Mouse (Mus musculus) forelimb bud, embryonic 11.5 days (tissue): Measurements from ENCODE around the gene Hspb7.

Source experiments
- DNase-seq: peaks from one replicate; pipeline ENCODE4 v3.0.0-alpha.2; 2012; ENCODE audit warnings: low read depth, low spot score

Hspb7 gene

DNA sequence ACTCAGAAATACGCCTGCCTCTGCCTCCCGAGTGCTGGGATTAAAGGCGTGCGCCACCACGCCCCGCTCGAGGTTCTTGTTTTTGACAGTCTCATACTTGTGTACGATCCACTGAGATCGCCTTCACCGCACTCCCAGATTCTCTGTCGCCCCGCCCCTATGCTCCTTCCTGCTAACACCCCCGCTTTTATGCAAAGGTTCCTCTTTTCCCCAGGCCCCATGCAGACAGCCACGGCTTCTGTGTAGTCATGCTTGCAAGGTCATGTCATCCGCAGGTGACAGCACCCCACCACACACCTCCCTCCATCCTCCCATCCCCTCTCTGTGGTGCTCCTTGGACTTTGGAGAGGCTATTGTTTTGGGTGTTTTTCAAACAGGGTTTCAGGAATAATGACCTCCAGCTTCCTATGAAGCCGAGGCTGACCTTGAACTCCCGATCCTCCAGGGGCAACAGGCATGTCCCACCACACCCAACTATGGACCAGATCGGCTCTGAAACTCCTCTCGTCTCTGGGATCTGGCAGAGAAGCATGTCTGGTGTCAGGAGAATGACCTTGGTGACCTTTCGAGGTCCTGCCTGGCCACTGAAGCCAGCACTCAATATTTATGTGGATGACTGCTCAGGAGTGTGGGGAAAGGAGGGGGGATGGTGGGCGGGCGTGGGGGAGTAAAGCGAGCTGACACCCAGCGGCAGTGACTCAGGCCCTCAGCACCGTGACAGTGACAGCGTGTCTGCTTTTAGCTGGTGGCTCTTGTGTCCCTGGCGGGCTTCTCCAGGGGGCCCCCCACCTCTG is 984 bp upstream of the Hspb7 start:
- no peak for DNase-seq

DNA sequence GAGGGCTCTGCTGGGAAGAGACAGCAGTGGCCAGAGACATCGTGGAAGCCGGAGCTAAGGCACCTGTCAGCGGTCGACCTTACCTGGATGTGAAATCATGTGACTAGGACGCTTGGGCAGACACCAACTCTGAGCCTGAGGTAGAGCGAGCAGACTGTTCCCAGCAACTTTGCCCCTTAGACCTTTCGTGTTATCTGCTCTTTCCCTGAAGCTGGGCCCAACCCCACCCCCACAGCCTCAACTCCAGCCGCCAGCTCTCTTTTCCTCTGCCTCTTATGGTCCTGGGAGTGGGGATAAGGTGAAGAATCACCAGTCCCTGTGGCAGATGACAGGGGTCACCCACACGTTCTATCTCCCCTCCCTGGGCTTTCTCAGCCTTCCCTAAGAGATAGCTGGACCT is 307 bp downstream of the Hspb7 start:
- no peak for DNase-seq

DNA sequence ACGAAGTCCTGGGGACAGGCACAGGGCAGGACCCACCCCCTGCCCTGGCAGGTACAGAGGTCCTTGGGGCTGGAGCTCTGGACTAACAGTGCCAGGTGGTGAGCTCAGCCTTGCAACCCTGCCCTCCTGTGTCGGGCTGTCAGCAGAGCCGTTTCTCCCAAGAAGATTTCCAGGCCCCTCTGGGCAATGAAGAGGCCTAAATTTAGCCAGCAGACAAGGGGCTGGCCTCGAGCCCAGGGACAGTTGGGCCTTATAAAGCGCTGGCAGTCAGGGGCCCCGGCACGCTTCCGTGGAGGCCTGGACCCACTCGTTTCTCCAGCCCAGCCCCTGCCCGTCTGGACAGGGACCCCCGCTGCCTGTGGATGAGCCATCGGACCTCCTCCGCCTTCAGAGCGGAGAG is 844 bp downstream of the Hspb7 start:
- DNase-seq = no peak

DNA sequence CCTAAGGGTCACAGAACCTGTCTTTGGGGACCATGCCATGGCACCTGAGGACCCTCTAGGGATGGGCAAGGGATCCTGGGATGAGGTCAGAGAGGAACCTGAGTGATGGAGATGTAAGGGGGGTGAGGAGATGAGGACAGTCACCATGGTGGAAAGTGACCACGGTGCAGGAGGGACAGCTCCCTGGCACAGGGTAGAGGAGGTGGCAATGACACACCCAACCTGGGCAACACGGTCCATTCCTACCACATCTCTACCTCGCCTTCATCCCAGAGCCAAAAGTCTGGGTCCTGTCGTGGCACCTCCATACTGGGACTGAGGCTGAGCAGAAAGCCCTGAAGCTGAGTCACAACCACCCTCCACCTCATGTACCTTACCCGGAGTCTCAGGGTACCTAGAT is 2.3 kb downstream of the Hspb7 start:
- DNase-seq = no peak

DNA sequence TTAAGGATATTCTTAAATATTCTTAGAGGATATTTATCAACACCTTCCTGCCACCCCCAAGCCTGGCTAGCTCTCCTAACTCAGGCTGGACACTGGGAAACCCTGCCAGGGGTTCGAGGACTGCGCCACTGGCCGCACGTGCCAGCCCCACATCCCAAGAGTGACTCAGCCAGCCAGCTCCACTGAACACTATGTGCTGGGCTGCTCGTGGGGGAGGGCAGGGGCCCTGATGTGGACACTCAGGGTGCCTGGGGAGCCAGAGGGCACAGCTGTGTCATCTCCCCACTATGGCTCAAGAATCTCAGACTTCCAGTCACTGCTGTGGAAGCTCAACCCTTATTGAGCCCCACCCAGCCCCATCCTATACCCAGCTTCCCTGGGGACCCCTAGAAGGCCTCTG is 2.7 kb downstream of the Hspb7 start:
- DNase-seq = no peak

DNA sequence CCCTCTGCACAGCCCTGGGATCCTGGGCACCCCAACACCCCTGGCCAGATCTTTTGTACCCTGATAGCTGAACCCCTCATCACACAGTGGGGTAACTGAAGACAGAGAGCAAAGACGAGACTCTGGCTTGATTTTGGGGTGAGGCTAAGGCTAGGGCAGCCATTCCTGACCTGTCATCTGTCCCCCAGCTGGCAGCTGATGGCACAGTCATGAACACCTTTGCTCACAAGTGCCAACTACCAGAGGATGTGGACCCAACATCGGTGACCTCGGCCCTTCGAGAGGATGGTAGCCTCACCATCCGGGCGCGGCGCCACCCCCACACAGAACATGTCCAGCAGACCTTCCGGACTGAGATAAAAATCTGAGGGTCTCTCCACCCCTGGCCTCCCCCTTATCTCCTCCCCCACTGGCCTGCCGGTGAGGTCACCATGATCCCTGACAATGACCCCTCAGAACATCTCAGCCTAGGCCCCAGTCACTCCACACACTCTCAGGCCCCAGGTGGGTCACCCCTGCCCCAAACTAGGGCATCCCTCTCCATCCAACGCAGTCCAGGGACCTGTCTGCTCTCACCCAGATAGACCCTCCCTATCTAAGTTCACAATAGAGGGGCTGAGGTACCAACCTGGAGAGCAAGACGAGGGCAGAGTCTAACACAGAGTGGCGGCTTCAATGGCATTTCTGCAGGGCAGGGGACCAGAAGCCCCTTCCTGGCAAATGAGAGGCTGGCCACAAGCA is 3.3 kb downstream of the Hspb7 start:
- DNase-seq = no peak

DNA sequence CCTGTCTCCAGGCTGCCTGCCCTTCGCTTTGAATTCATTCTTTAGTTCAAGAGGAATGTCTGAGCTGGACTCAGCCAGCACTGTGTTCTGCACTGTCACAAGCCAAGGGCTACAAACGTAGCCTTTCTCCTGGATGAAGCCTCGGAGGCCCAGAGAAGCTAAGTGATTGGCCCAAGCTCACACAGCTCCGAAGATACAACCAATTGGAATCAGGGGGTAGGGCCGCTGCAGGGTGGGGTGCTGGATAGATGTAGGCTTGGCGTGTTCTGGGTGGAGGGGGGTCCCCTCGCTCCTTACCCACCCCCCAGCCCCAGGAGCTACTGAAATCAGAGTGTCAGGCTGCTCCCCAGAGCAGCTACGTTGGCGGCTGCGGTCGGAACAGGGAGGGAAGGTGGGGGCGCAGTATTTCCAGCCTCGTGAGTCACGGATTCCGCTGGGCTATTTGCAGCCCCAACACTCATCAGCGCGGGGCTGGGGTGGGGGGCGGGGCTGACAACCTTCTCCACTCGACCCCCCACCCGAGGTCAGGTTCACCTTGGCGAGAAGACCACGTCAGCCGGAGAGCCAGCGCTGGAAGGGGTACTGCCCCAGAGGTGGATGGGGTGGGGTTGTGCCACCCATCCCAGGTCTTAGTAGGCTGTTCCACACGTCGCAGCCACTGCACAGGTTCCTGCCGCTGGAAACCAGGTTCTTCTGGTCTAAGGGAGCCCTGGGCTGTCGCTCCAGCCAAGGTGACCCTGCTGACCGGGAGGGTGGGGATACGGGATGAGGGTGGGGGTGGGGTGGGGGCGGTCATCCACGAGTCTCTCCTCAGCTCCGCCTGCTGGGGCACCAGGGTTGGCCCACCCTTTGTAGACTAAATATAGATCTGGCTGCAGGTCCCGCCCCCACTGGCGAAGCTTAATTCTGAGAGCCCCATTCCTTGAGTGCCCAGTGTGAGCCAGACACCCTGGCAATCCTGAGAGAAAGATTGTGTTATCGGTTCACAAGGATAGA is 5.2 kb downstream of the Hspb7 start:
- no peak for DNase-seq

DNA sequence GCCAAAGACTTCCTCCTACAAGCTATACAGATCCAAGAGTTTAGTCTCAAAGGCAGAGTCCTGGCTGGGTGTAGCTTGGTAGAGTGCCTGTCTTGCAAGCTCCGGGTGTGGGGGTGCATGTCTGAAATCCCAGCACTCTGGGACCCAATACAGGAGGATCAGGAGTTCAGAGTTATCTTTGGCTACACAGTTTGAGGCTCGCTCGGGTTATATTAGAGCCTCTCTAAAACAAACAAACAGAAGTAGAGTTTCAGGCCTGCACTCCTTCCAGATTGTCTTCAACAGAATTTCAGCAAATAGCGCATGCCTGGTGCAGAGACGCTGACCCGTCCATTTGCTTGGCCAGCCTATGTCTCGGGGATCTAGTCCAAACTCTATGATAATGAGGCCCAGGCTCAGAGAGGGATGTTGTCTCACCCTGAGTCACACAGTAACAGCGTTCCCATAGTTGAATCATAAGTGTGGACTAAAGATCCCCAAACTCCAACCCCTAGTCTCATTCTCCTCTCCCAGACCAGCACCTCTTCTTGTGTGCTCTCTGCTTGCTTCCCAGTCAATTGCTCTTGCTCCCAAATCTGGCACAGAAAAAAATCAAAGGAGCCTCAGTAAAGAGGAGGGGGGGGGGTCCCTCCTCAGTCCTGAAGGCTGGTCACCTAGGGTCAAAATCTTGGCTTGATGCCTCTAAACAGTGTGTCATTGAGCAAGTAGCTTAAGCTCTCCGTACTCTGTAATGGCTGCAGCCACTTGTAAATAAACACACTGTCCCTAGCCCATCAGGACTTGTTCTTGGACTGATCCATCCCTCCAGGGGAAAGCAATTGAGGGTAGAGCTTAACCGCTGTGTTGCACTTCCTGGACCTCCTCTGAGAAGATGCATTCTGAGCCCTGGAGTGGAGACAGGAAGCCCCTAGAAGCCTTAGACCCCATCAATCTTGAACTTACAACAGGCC is 6.5 kb downstream of the Hspb7 start:
- no peak for DNase-seq

DNA sequence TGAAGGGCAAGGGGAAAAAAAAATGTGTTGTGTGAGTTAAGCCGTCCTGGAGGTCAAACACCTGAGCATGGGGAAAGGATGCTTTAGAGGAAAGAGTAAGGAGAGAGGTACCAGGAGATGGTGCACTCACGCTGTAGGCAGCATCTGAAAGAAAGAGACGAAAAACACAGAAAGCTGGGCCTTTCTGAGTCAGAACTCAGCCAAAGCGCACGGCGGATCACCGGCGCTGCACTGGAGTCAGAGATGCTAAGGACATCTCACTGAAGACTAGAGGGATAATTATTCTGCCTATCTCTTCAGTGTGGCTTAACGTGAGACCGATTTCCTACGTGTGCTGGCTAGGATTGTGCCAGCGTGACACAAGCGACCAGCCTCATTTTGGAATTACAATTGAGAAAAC is 7.3 kb downstream of the Hspb7 start:
- DNase-seq = no peak

DNA sequence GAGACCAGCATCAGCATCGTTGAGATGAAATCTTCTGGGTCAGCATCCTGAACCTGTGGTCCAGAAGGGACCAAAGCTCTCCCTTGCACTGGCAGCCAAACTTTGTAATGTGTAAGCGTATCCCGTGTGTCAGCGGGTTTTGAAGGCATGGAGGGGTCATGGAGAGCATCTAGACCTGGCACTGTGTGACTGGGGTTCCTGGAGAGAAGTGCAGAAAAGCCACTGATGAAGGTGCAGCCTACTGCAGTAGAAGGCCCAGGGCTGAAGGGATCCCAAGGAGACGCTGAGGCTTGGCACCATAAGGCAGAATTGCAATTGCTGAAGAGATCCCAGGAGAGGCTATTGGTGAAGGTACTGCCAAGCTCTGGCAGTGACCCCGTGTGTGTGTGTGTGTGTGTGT is 8.8 kb downstream of the Hspb7 start:
- no peak for DNase-seq

DNA sequence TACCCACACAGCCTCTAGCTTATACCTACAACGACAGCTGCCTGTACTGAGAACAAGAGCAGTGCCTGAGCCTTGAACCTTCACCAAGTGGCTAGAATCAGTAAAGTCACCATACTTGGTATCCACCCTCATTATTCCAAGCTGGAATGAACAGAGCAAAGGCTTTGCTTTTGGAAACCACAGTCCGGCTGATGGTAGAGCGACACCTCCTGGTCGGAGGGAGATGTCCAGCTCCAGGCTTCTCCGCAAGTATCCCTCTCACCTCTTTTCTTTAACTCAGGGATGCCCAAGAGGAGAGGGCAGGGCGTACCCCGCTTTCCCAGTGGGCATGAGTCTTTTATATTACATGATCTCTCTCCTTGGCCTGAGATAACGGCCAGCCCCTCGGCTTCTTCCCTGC is 9.3 kb downstream of the Hspb7 start:
- peak; percentile 55 for DNase-seq

DNA sequence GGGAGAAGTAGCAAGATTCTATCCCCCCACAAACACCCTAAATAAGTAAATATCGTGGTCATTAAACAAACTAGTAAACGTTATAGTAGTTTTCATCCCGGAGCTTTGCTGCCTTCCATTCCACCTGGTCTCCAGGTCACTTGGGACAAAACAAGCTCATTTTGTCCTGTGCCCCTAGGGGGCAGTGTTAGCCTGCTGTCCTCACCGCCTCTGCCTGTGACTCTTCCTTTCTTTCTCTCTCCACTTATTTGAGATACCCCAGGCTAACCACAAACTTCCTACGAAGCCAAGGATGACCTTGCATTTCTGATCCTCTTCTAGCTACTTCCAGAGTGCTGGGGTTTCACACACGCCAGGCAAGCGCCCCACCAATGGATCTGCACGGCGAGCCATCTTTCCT is 10.4 kb downstream of the Hspb7 start:
- peak; percentile 61 for DNase-seq

DNA sequence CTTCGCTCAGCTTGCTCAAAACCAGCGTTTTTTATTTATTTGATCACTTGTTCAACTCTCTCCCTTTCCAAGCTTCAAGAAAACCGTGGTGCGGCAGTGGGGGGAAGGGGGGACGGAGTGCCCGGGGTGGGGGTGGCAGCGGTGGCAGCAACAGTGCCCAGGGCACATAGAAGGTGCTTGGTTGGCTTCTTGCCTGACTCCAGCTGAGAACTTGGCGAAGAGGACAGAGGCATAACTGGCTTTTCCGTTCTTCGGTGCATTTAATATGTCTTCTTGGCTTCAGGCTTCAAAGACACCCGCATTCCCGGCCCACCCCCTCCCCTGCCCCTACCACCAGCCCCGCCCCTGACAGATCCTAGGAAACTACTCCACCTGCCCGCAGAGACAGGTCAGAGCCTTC is 12.1 kb downstream of the Hspb7 start:
- no peak for DNase-seq

DNA sequence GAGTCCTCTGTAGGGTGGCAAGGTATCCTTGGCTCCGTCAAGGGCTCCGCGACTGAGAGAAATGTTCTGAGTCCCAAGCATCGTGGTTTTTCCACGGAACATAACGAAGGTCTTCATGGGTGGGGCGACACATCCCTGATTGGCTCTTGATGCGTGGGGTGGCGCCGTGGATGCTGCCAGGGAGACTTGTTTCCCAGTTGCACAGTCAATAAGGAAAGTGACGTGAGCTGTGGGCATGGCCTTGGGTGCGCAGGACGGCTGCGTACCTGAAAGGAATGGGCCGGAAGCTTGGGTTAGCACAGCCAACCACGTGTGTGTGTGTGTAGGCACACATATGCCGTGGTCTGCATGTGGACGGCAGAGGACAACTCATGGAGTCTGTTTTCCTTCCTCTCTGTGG is 12.6 kb downstream of the Hspb7 start:
- no peak for DNase-seq

DNA sequence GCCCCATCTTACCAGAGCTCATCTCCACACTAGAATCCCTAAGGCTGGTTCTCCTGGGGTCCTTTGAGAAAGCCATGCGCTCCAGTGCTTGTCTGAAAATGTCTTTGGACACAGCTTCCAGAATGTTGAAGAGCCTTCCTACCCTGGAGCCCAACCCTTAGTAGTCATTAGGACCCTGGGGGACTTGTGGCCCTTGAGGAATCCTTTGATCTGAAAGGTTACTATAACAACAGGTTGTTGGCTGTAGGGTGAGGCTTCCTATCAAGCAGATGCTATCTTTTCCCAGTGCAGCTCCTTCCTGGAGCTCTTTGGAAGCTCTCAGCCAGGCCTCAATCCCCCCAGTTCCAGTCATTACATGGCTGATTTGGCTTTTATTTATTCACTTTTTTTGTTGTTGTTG is 15.4 kb downstream of the Hspb7 start, which contains the start of gene Srarp:
Gene Srarp, minus strand, starts transcription at position 132 of the 400 bp plus-strand sequence.
- DNase-seq = no peak

DNA sequence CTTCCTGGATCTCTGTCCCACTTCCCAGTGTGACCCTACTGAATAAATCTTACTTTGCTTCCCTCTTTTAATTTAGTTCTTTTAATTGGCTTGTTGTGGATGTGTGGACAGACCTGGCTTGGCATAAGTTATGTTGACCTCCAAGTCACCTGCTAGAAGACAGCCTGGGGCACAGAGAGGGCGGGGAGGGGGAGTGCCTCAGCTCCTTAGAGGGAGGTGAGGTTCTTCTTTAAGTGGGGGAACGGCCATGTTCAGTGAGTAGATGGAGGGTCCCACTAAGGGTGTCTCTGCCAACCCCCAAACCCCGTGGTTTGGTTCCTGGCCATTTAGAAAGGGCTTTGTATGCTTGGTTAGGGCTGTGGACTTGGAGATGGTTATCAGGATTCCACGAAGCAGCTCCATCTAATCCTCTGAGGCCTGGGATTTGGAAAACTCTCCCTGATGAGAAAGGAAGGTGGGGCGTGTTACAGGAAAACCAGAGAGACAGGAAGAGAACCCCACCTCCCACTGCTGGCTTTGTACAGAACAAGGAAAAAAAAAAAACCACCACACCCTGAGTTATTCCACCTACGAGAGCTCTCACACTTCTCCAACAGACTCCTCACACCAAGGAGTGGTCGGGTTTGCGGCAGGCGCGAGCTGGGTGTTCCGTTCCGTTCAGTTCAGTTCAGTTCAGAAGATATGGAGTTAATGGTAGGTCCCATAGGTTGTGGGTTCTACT is 18.7 kb downstream of the Hspb7 start:
- DNase-seq = no peak

DNA sequence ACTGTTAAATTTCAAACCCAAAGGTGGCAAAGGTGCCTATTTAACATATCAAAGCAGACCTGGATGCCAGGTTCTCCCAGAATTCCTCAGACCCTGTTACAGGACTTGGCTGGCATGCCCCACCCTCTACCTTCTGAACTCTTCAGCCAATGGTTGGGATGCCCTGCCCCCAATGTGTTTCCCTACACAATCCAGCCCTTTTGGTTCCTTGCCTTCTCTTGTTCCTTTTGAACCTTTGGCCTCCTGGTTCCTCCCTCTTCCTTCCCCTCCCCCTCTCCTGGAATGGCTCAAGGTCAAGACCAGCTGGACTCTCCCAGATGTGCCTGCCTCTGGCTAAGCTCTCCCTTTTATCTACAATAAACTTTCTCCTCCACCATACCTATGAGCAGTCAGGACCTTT is 20.3 kb downstream of the Hspb7 start:
- no peak for DNase-seq

DNA sequence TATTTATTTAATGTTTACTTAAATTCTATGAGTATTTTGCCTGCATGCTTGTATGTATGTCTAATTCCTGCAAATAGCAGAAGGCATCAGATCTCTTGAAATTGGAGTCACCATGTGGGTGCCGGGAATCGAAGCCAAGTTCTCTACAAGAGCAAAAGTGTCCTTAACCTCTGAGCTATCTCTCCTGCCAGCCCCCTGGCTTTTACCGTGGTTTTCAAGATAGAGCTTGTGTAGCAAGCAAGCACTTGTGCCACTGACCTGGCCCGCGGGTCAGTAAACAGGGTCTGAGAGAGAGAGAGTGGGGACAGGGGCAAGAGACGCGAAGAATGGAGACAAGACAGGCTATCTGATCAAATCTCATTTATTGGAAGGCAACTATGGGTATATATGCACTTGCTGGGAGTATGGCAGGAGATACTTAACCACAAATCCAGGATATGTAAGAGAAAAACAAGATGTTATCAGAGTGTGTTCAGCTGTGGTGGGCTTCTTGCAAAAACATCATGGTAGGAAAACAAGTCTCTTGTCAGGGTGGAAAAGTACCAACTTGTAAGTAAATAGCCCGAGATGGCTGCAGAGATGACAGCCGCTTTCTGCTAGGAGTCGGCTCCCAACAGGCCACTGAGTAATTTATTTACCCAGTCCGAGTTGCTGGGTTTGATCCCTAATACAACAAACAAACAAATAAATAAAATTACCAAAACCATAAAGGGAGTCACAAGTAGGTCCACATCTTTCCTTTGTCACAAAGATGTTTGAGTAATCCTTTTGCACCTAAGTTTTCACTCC is 23.3 kb downstream of the Hspb7 start:
- no peak for DNase-seq
